Mouse (Mus musculus) hindbrain, embryonic 15.5 days (tissue): ENCODE results near the gene Rpl31. TPM values are rescaled to one million over a fixed set of nuclear protein-coding genes. Genes with fewer than 3 reads are reported as not detected.

Experiments used
- ATAC-seq: fragments of 200-750 bp; cut with Nextera tagmentation; 2 replicates; pipeline ENCODE4 v1.8.0; 2017; ENCODE audit warnings: low read depth, moderate number of reproducible peaks, moderate TSS enrichment; ENCODE audit not compliant: low FRiP score
- H3K27ac ChIP-seq: fragments of 300-500 bp; sonication (generic); replicated peaks from 2 replicates; pipeline ENCODE4 v1.5.1; 2015; ENCODE audit warnings: mild to moderate bottlenecking, inconsistent platforms
- H3K27me3 ChIP-seq: fragments of 300-500 bp; sonication (generic); 2 replicates; pipeline ENCODE4 v1.6.1; 2015; ENCODE audit warnings: control low read depth, inconsistent platforms
- H3K36me3 ChIP-seq: fragments of 300-500 bp; sonication (generic); 2 replicates; pipeline ENCODE4 v1.6.1; 2015; ENCODE audit warnings: control low read depth, inconsistent platforms
- H3K4me1 ChIP-seq: fragments of 300-500 bp; sonication (generic); replicated peaks from 2 replicates; pipeline ENCODE4 v1.6.1; 2015; ENCODE audit warnings: control low read depth, inconsistent platforms
- H3K4me2 ChIP-seq: fragments of 300-500 bp; sonication (generic); 2 replicates; pipeline ENCODE4 v1.6.1; 2015; ENCODE audit warnings: moderate library complexity, mild to moderate bottlenecking, inconsistent platforms
- H3K4me3 ChIP-seq: fragments of 300-500 bp; sonication (generic); 2 replicates; pipeline ENCODE4 v1.5.1; 2015; ENCODE audit warnings: mild to moderate bottlenecking, inconsistent platforms
- H3K9ac ChIP-seq: fragments of 300-500 bp; sonication (generic); 2 replicates; pipeline ENCODE4 v1.6.1; 2015; ENCODE audit warnings: inconsistent platforms
- H3K9me3 ChIP-seq: fragments of 300-500 bp; sonication (generic); 2 replicates; pipeline ENCODE4 v1.6.1; 2016; ENCODE audit warnings: control low read depth, inconsistent platforms
- WGBS: fragments of 180-500 bp; shearing (Covaris S2); methylation state at CpG from one replicate; pipeline ENCODE4 v1.1.7; 2015; 5-methylcytosine and 5-hydroxymethylcytosine counted together
- polyA plus RNA-seq: library from polyadenylated mRNA; unstranded; fragments of >200 nt; fragmentation: Nextera tagmentation; extraction: Ambion mirVana; gene quantifications from 2 replicates; pipeline ENCODE4 v1.2.1, GENCODE M21; 2015

Gene Rpl31
- polyA plus RNA-seq, 1 experiment from 2014 or later: 306 TPM

DNA sequence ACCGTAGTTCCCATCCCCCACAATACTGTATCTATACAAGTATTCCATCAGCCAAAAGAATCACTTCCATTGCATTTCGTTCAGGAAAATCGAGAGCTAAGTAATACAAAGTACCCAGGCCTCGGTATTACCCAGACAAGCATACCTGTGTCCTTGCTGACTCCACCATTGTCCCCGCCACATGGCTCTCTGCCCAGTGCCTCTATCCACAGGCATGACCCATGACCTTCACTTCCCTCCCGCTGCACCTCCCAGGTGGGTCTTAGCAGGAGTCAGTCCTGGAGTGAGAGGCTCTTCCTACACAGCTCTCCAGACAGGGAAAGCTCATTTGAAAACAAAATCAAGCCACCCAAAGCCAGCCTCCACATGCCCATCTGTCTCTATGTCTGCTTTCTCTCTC, 40.5 kb downstream of the Rpl31 start:
- Histone ChIP-seq H3K36me3 (no peaks in the 10 kb centered on the region), H3K9ac (no peak overlapping the region), H3K4me1 (no peaks in the 10 kb centered on the region), H3K4me2 (no peak overlapping the region), H3K27me3 (no peaks in the 10 kb centered on the region), H3K9me3 (no peaks in the 10 kb centered on the region), H3K4me3 (no peak overlapping the region), H3K27ac (no peak overlapping the region)
- no peak for ATAC-seq
- WGBS: 90% methylated on average over 6 of the region's 6 CpGs

DNA sequence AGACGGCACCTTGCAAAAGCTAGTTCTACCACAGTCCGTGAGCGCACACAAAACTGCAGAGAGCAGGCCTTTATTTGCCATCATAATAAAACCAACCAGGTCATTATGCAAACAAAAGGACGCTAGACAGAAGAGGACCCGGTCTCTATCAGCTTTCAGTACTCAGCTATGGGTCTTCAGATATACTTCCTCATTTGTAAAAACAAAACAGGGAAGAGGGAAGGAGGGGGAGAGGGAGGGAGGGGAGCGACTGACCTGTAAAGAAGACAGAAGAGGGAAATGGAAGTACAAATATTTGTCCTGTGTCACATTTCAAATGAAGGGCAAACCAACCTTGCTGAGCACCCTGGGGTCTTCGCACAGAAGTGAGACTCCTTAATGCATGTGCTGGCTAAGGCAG, 41.0 kb downstream of the Rpl31 start:
- WGBS: 63% methylated on average over 7 of the region's 7 CpGs
- no peaks in the 10 kb centered on the region for H3K27me3 ChIP-seq
- H3K36me3 ChIP-seq: no peaks in the 10 kb centered on the region
- H3K9ac ChIP-seq: no peak overlapping the region
- H3K4me1 ChIP-seq: no peaks in the 10 kb centered on the region
- no peak overlapping the region for H3K4me2 ChIP-seq
- H3K9me3 ChIP-seq: no peaks in the 10 kb centered on the region
- H3K27ac ChIP-seq: no peak overlapping the region
- no peak for ATAC-seq
- H3K4me3 ChIP-seq: no peak overlapping the region

DNA sequence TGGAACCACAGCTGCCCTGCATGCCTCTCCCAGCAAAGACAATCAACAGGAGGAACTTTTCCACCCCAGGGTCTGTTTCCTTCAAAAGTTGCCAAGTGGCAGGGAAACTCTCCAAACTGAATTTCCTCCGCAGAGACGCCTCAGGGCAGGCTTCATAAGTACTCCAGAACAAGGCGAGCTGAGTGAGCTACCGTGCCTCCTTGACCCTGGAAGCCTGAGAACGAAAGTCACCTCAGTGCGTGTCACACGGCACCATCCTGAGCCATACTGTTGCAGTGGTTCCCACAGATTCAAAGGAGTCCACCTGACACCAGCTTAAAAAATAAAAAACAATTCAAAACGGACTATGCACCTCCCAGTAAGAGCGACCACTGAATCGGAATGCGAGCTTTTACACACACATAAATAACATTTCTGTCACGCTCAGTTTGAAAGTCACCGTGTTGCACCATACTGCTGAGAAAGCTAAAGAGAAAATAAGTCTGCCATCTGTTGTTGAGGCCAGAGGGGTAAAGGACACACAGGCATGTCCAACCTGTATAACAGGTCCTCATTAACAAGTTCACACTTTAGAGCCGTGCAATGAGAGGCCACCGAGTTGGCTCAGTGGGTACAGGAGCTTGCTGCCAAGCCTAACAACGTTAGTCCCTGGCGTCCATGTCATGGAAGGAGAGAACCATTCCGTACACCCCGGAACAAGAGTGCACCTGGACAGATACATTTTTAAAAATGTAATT, 42.6 kb downstream of the Rpl31 start:
- H3K36me3 ChIP-seq: no peaks in the 10 kb centered on the region
- no peaks in the 10 kb centered on the region for H3K4me1 ChIP-seq
- no peaks in the 10 kb centered on the region for H3K27me3 ChIP-seq
- H3K4me2 ChIP-seq: no peak overlapping the region
- no peak for ATAC-seq
- H3K9ac ChIP-seq: no peak overlapping the region
- no peak overlapping the region for H3K27ac ChIP-seq
- no peak overlapping the region for H3K4me3 ChIP-seq
- 74% methylated on average over 19 of the region's 19 CpGs for WGBS
- H3K9me3 ChIP-seq: no peaks in the 10 kb centered on the region

DNA sequence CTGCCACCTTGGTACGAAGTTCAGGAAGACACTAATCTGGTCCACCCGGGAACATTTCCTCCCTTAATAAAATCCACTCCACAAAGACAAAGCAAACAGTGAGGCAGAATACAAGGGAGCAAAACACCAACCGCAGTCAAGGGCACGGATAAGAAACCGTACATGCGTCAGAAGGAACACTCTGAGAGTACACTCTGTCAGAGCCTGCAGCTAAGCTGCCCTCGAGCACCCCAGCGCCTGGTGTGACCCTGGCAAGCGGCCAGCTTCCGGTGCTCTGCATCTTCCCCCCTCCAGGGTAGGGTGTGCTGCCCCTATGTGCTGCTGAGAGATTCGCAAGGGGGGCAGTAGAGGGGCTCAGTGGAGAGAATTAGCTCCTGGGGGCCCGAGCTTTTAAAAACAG, 50.2 kb downstream of the Rpl31 start:
- WGBS: 37% methylated on average over 12 of the region's 12 CpGs

DNA sequence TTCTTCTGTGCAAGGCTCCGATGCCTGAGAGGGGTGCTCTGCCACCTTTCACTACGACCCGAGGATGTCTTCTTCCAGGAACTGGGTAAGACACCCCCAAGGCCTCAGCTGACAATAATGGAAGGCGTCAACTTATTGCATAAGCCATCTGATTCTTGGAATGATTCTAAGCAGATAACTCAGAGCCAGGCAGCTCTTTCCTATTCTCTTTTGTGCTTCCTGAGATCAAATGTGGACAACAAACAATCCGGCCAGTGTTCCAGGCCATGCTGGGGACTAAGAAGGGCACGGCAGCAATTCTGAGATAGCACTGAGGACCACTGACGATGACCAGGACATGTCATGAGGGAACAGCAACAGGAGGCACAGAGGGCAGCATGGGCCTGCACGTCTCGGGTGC, 51.2 kb downstream of the Rpl31 start:
- H3K4me2 ChIP-seq: no peak overlapping the region
- no peak overlapping the region for H3K9ac ChIP-seq
- no peak for ATAC-seq
- no peaks in the 10 kb centered on the region for H3K27me3 ChIP-seq
- H3K4me3 ChIP-seq: no peak overlapping the region
- no peak overlapping the region for H3K27ac ChIP-seq
- 88% methylated on average over 9 of the region's 9 CpGs for WGBS
- no peaks in the 10 kb centered on the region for H3K36me3 ChIP-seq
- 0 out of 2 replicates have a peak, but pooled peaks cover 5% of the 10 kb centered on the region for H3K4me1 ChIP-seq
- H3K9me3 ChIP-seq: no peaks in the 10 kb centered on the region

More for the DNA sequence above, 50.2 kb downstream of the Rpl31 start:
- H3K4me2 ChIP-seq: no peak overlapping the region
- no peak overlapping the region for H3K4me3 ChIP-seq
- H3K4me1 ChIP-seq: 0 out of 2 replicates have a peak, but pooled peaks cover 5% of the 10 kb centered on the region
- no peaks in the 10 kb centered on the region for H3K36me3 ChIP-seq
- H3K27me3 ChIP-seq: no peaks in the 10 kb centered on the region
- H3K9ac ChIP-seq: no peak overlapping the region
- 0 out of 2 replicates have a peak overlapping the region, but pooled peaks have one; percentile 8 for H3K27ac ChIP-seq
- ATAC-seq: no peak
- no peaks in the 10 kb centered on the region for H3K9me3 ChIP-seq

DNA sequence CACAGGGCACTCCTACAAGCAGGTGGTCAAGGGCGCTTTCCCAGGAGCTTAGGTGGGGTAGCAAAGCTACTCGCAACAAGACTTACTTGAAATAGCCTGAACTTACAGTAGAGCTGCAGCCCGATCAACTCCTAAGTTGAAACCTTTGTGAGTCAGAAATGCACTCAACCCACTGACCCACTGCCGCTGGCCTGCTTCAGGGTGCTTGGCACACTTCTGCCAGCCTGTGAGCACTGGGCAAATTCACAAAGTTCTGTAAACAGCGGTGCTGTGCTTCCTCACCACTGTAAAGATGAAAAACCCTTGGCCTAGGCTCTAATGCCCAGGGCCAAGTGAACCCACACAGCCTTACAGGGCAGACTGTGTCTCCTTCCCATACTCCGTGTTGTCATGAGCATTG, 53.3 kb downstream of the Rpl31 start:
- Histone ChIP-seq H3K4me3 (no peak overlapping the region), H3K27me3 (no peaks in the 10 kb centered on the region), H3K27ac (no peak overlapping the region), H3K9ac (no peak overlapping the region), H3K4me2 (no peak overlapping the region), H3K36me3 (no peaks in the 10 kb centered on the region), H3K4me1 (0 out of 2 replicates have a peak, but pooled peaks cover 5% of the 10 kb centered on the region), H3K9me3 (no peaks in the 10 kb centered on the region)
- 94% methylated on average over 6 of the region's 6 CpGs for WGBS
- no peak for ATAC-seq

Other genes with a start within 250 kb of the Rpl31 start
- 0.68 and 1.2 TPM in 2 replicates for gene Npas2, start 174.1 kb upstream of the Rpl31 start, polyA plus RNA-seq
- gene Tbc1d8, start 110.9 kb downstream of the Rpl31 start, polyA plus RNA-seq: 10.5 and 11.2 TPM in 2 replicates
- gene Cnot11, start 167.2 kb downstream of the Rpl31 start, polyA plus RNA-seq: 15.9 and 16.2 TPM in 2 replicates
- gene Rnf149, start 209.6 kb downstream of the Rpl31 start, polyA plus RNA-seq: 23.4 and 23.9 TPM in 2 replicates